Comparison of ENCODE assay signal across 17 mouse cellular contexts in the genomic region with DNA sequence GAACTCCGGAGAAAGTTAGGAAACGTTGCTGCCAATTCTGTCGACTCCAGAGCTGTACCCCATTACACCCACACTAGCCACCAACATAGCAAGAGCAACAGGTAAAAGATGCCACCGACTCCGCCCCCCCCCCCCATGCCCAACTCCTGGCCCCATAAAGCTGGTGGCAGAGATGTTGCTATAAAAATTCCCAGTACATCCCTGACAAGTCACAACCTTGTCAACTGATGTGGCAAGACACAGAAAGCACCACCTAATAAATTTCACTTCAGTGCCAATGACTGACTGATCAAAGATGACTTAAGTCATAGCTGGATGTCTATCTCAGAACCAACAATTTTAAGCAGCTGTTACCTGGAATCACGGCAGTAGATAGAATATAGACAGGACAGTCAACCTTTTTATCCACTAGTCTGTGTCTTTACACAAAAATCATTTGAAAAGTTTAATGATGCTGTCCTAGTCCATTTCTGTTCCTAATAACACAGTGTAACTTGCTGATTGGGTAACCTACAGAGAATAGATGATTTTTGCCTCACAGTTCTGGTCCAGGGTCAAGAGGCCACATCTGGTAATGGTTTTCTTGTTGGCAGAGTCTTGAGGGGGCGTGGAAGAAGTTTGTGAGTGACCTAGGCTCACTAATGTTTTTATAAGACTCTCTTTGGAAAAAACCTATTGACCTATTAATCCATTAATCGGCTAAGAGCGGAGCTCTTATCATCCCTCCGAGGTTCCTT.
DNase-seq lines count a peak whose midpoint lies in the region; ATAC-seq lines count a peak whose summit lies in the region.
"Had no signal": no experiment of that assay in that cellular context is flagged by ENCODE, and none has a peak within 500 bp of the region (broad histone marks: within the 10 kb centered on the region; RNA-seq: fewer than 3 reads in every experiment).

No protein-coding gene starts in this region.

- no peaks in the 10 kb centered on the region for H3K9me3 ChIP-seq in heart, embryonic 11.5 days (replicated peaks; ENCODE audit: control insufficient read depth, low read length)
- no peaks in the 10 kb centered on the region for H3K9me3 ChIP-seq in embryonic facial prominence, embryonic 10.5 days
- no peaks in the 10 kb centered on the region for H3K9me3 ChIP-seq in lung, embryonic 16.5 days (ENCODE audit: control insufficient read depth, low read length)
- H3K9me3 ChIP-seq: limb, embryonic 15.5 days had no signal

- H3K36me3 ChIP-seq in heart, embryonic 11.5 days (ENCODE audit: control insufficient read depth, insufficient read depth, low read length): no peaks in the 10 kb centered on the region
- no peaks in the 10 kb centered on the region for H3K36me3 ChIP-seq in embryonic facial prominence, embryonic 10.5 days (replicated peaks)
- H3K36me3 ChIP-seq in lung, embryonic 16.5 days (ENCODE audit: control insufficient read depth, insufficient read depth, low read length): no peaks in the 10 kb centered on the region
- H3K36me3 ChIP-seq: G1E; limb, embryonic 15.5 days had no signal

- H3K27me3 ChIP-seq in heart, embryonic 11.5 days (ENCODE audit: control insufficient read depth, insufficient read depth, low read length): no peaks in the 10 kb centered on the region
- peaks cover 11% of the 10 kb centered on the region; the same call in 1 of the 2 replicates for H3K27me3 ChIP-seq in embryonic facial prominence, embryonic 10.5 days (replicated peaks; ENCODE audit: low read depth, poor library complexity, severe bottlenecking)
- no peaks in the 10 kb centered on the region for H3K27me3 ChIP-seq in lung, embryonic 16.5 days (ENCODE audit: control insufficient read depth, insufficient read depth, low read depth, low read length)
- H3K27me3 ChIP-seq: limb, embryonic 15.5 days had no signal

- intact Hi-C loops in heart, postnatal 36 days (cut with DNase I): no loop called here
- intact Hi-C loops in left cerebral cortex, postnatal 14 days (cut with DNase I): no loop called here

- WGBS in heart, embryonic 11.5 days (ENCODE audit: insufficient replicate concordance): 43% methylated on average over 10 of the region's 10 CpGs
- WGBS in embryonic facial prominence, embryonic 10.5 days: 27% methylated on average over 10 of the region's 10 CpGs
- 35% methylated on average over 10 of the region's 10 CpGs for WGBS in lung, embryonic 16.5 days

- 0 out of 2 replicates have a peak overlapping the region, but pooled peaks have one; percentile 12 for H3K27ac ChIP-seq in heart, embryonic 11.5 days (ENCODE audit: low read depth, low read length)
- peak overlapping the region; percentile 59 for H3K27ac ChIP-seq in embryonic facial prominence, embryonic 10.5 days (replicated peaks)
- no peak overlapping the region for H3K27ac ChIP-seq in lung, embryonic 16.5 days (ENCODE audit: low read length)
- H3K27ac ChIP-seq: limb, embryonic 15.5 days; macrophage had no signal

- no peak overlapping the region for H3K9ac ChIP-seq in heart, embryonic 11.5 days (ENCODE audit: low read depth, low read length)
- no peak overlapping the region for H3K9ac ChIP-seq in lung, embryonic 16.5 days (ENCODE audit: low read length)
- H3K9ac ChIP-seq: forebrain, postnatal 0 days; limb, embryonic 15.5 days had no signal

- H3K4me3 ChIP-seq in heart, embryonic 11.5 days (ENCODE audit: low read depth, low read length): no peak overlapping the region
- H3K4me3 ChIP-seq in embryonic facial prominence, embryonic 10.5 days: peak overlapping the region; percentile 34; the same call in 1 of the 2 replicates
- H3K4me3 ChIP-seq in lung, embryonic 16.5 days (ENCODE audit: low read length): no peak overlapping the region
- H3K4me3 ChIP-seq: limb, embryonic 15.5 days had no signal

- H3K4me2 ChIP-seq in heart, embryonic 11.5 days: no peak overlapping the region
- H3K4me2 ChIP-seq in lung, embryonic 16.5 days (ENCODE audit: low read depth, low read length): no peak overlapping the region
- H3K4me2 ChIP-seq: limb, embryonic 15.5 days had no signal

- no peak for DNase-seq in heart, postnatal 36 days
- DNase-seq in 3T3-L1 (ENCODE audit: low read depth, low spot score): peak; percentile 48
- peak; percentile 72 for DNase-seq in embryonic facial prominence, embryonic 10.5 days (ENCODE audit: low spot score)
- DNase-seq in thymus, postnatal 14 days: no peak
- DNase-seq in left cerebral cortex, postnatal 14 days (ENCODE audit: low spot score in 2 of 2): no peak
- DNase-seq in spleen, postnatal 4 days (ENCODE audit: low spot score in 2 of 2): no peak
- DNase-seq: cerebellum, adult 18-20 months; forebrain, postnatal 0 days; layer of hippocampus, postnatal 36 days; right cerebral cortex, postnatal 14 days; thymus, postnatal 25 days had no signal

- ATAC-seq in heart, embryonic 11.5 days (replicated peaks; ENCODE audit: insufficient number of reproducible peaks, low FRiP score, low TSS enrichment): no peak
- peak; percentile 60 for ATAC-seq in lung, embryonic 16.5 days (ENCODE audit: low read depth)
- ATAC-seq: forebrain, postnatal 0 days; intestine, embryonic 16.5 days had no signal

- no peaks in the 10 kb centered on the region; the same call in 1 of the 2 replicates for H3K4me1 ChIP-seq in heart, embryonic 11.5 days (ENCODE audit: control insufficient read depth, insufficient read depth, low read length)
- peaks cover 20% of the 10 kb centered on the region for H3K4me1 ChIP-seq in embryonic facial prominence, embryonic 10.5 days
- peaks cover 6% of the 10 kb centered on the region for H3K4me1 ChIP-seq in lung, embryonic 16.5 days (replicated peaks; ENCODE audit: control insufficient read depth, insufficient read depth, low read length)
- H3K4me1 ChIP-seq: limb, embryonic 15.5 days had no signal

Comparison
In these comparisons a context has a peak if more than half of its experiments do, and no peak if none do; other contexts are left out.
1. DNase-seq: peak in 3T3-L1 (single experiment) and embryonic facial prominence, embryonic 10.5 days (single experiment); none in heart, postnatal 36 days (0 of 2), thymus, postnatal 14 days (single experiment), left cerebral cortex, postnatal 14 days (0 of 2) and spleen, postnatal 4 days (0 of 2).